ENCODE assay signal across 16 mouse cellular contexts in the genomic region with DNA sequence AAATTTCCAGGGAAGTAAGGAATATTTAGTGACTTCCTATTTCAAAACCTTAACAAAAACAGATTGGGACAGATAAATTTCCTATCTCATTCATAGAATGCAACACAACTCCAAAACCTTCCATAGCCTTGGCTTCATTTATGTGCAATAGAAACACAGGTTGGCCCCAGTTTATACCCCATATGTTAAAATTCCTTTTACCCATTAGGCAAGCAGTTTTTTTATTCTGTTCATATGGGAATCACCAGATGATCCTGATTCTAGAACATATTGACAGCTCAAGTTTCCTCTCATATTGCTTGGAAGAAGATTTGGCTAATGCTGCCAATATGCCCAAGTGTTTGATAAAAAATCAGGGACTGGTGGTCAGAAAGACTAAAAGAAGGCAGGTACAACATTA.
"Had no signal": no experiment of that assay in that cellular context is flagged by ENCODE, and none has a peak within 500 bp of the region (broad histone marks: within the 10 kb centered on the region; RNA-seq: fewer than 3 reads in every experiment).

No protein-coding gene starts in this region.

- H3K27ac ChIP-seq: lung, embryonic 15.5 days; macrophage; midbrain, embryonic 13.5 days; midbrain, embryonic 15.5 days; neural tube, embryonic 12.5 days; stomach, embryonic 15.5 days had no signal

- H3K4me3 ChIP-seq: lung, embryonic 15.5 days; megakaryocyte, embryonic 14.5 days; midbrain, embryonic 13.5 days; midbrain, embryonic 15.5 days; neural tube, embryonic 12.5 days; stomach, embryonic 15.5 days had no signal

- H3K4me1 ChIP-seq: lung, embryonic 15.5 days; megakaryocyte, embryonic 14.5 days; midbrain, embryonic 13.5 days; midbrain, embryonic 15.5 days; neural tube, embryonic 12.5 days; stomach, embryonic 15.5 days had no signal

- ATAC-seq: lung, postnatal 0 days; midbrain, embryonic 13.5 days; midbrain, embryonic 15.5 days had no signal

- DNase-seq: lung, adult 2 months; lung, postnatal 14 days; lung, postnatal 36 days; right cerebral cortex, postnatal 14 days; thymus, adult 18-20 months; thymus, postnatal 14 days; thymus, postnatal 36 days had no signal

- H3K4me2 ChIP-seq: lung, embryonic 15.5 days; midbrain, embryonic 11.5 days; midbrain, embryonic 13.5 days; midbrain, embryonic 15.5 days; neural tube, embryonic 12.5 days; stomach, embryonic 15.5 days had no signal

- H3K9me3 ChIP-seq: lung, embryonic 15.5 days; megakaryocyte, embryonic 14.5 days; midbrain, embryonic 13.5 days; midbrain, embryonic 15.5 days; neural tube, embryonic 12.5 days; stomach, embryonic 15.5 days had no signal

- H3K9ac ChIP-seq: lung, embryonic 15.5 days; midbrain, embryonic 13.5 days; midbrain, embryonic 15.5 days; neural tube, embryonic 12.5 days; stomach, embryonic 15.5 days had no signal

- H3K36me3 ChIP-seq: lung, embryonic 15.5 days; midbrain, embryonic 13.5 days; midbrain, embryonic 15.5 days; neural tube, embryonic 12.5 days; stomach, embryonic 15.5 days had no signal

- H3K27me3 ChIP-seq: lung, embryonic 15.5 days; megakaryocyte, embryonic 14.5 days; midbrain, embryonic 13.5 days; midbrain, embryonic 15.5 days; neural tube, embryonic 12.5 days; stomach, embryonic 15.5 days had no signal
